Mouse (Mus musculus) embryonic facial prominence, embryonic 12.5 days (tissue): ENCODE measurements around the gene Nrcam. TPM values are rescaled to one million over a fixed set of nuclear protein-coding genes. Genes with fewer than 3 reads are reported as not detected.
"Not testable (repeated sequence)": the region's sequence is repeated elsewhere in the genome, so short reads cannot be mapped to it uniquely, and the experiment has no call there.

Experiments
- ATAC-seq: fragments of 200-750 bp; cut with Nextera tagmentation; 2 replicates; pipeline ENCODE4 v1.8.0; 2017; ENCODE audit not compliant: insufficient number of reproducible peaks, insufficient read depth, low FRiP score, low TSS enrichment
- H3K27ac ChIP-seq: fragments of 300-500 bp; sonication (generic); 2 replicates; pipeline ENCODE4 v1.5.1; 2016; ENCODE audit warnings: mild to moderate bottlenecking
- H3K27me3 ChIP-seq: fragments of 300-500 bp; sonication (generic); 2 replicates; pipeline ENCODE4 v1.6.1; 2016; ENCODE audit warnings: mild to moderate bottlenecking, moderate library complexity
- H3K36me3 ChIP-seq: fragments of 300-500 bp; sonication (generic); 2 replicates; pipeline ENCODE4 v1.6.1; 2016; ENCODE audit warnings: mild to moderate bottlenecking
- H3K4me1 ChIP-seq: fragments of 300-500 bp; sonication (generic); 2 replicates; pipeline ENCODE4 v1.6.1; 2016
- H3K4me2 ChIP-seq: fragments of 300-500 bp; sonication (generic); replicated peaks from 2 replicates; pipeline ENCODE4 v1.6.1; 2016; ENCODE audit warnings: mild to moderate bottlenecking, moderate library complexity
- H3K4me3 ChIP-seq: fragments of 300-500 bp; sonication (generic); 2 replicates; pipeline ENCODE4 v1.5.1; 2016; ENCODE audit warnings: mild to moderate bottlenecking
- H3K9ac ChIP-seq: fragments of 300-500 bp; sonication (generic); 2 replicates; pipeline ENCODE4 v1.6.1; 2016; ENCODE audit warnings: mild to moderate bottlenecking, moderate library complexity
- H3K9me3 ChIP-seq: fragments of 300-500 bp; sonication (generic); 2 replicates; pipeline ENCODE4 v1.6.1; 2016; ENCODE audit warnings: mild to moderate bottlenecking, moderate library complexity
- WGBS: fragments of 180-500 bp; shearing (Covaris S2); methylation state at CpG from one replicate; pipeline ENCODE4 v1.1.7; 2016; 5-methylcytosine and 5-hydroxymethylcytosine counted together
- polyA plus RNA-seq: library from polyadenylated mRNA; unstranded; fragments of >200 nt; fragmentation: Nextera tagmentation; extraction: Ambion mirVana; gene quantifications from 2 replicates; pipeline ENCODE4 v1.2.1, GENCODE M21; 2016

The Nrcam gene
- polyA plus RNA-seq: 9.5 and 13.3 TPM in 2 replicates

GRCm38 (mm10) chr12:44328381-44329315, at the start of gene Nrcam:
TSS of gene Nrcam (plus strand) at chr12:44328885.
- peak within 1 kb of the TSS; percentile 97 for H3K4me2 ChIP-seq
- peaks cover 7% of the 10 kb centered on the region for H3K4me1 ChIP-seq
- 3% methylated on average over 71 of the region's 74 CpGs for WGBS
- H3K36me3 ChIP-seq: no peaks in the 10 kb centered on the region
- peak within 1 kb of the TSS; percentile 56 for H3K4me3 ChIP-seq
- H3K9ac ChIP-seq: peak within 1 kb of the TSS; percentile 56
- peak; percentile 81 for ATAC-seq
- H3K27ac ChIP-seq: no peak within 1 kb of the TSS
- H3K27me3 ChIP-seq: peaks cover 29% of the 10 kb centered on the region
- no peaks in the 10 kb centered on the region for H3K9me3 ChIP-seq

GRCm38 (mm10) chr12:44280147-44280546, 48.5 kb upstream of the Nrcam start:
- 71% methylated on average over 2 of the region's 2 CpGs for WGBS
- not testable (repeated sequence) for H3K36me3 ChIP-seq

GRCm38 (mm10) chr12:44281534-44281933, 47.2 kb upstream of the Nrcam start:
- no peaks in the 10 kb centered on the region for H3K4me1 ChIP-seq
- H3K27me3 ChIP-seq: no peaks in the 10 kb centered on the region
- H3K9me3 ChIP-seq: no peaks in the 10 kb centered on the region
- ATAC-seq: no peak
- no peak overlapping the region for H3K9ac ChIP-seq
- H3K4me2 ChIP-seq: no peak overlapping the region
- no peak overlapping the region for H3K4me3 ChIP-seq
- H3K27ac ChIP-seq: no peak overlapping the region
- WGBS: 87% methylated on average over 3 of the region's 3 CpGs
- H3K36me3 ChIP-seq: 0 out of 2 replicates have a peak, but pooled peaks cover 6% of the 10 kb centered on the region

More at GRCm38 (mm10) chr12:44280147-44280546, 48.5 kb upstream of the Nrcam start:
- H3K4me2 ChIP-seq, H3K27ac ChIP-seq, H3K9me3 ChIP-seq, H3K27me3 ChIP-seq, ATAC-seq, H3K9ac ChIP-seq, H3K4me3 ChIP-seq, H3K4me1 ChIP-seq: not testable (repeated sequence)

- peaks cover 11% of the 10 kb centered on the region; the same call in 1 of the 2 replicates for H3K36me3 ChIP-seq
- no peak overlapping the region for H3K27ac ChIP-seq
- ATAC-seq: no peak
- H3K4me2 ChIP-seq: no peak overlapping the region
- no peaks in the 10 kb centered on the region for H3K27me3 ChIP-seq
- no peaks in the 10 kb centered on the region for H3K9me3 ChIP-seq
- no peak overlapping the region for H3K9ac ChIP-seq
- 24% methylated on average over 9 of the region's 9 CpGs for WGBS
- no peak overlapping the region for H3K4me3 ChIP-seq
- no peaks in the 10 kb centered on the region for H3K4me1 ChIP-seq
Observed at GRCm38 (mm10) chr12:44283378-44283777, 45.3 kb upstream of the Nrcam start.

- peaks cover 17% of the 10 kb centered on the region for H3K36me3 ChIP-seq
- H3K9ac ChIP-seq: no peak overlapping the region
- H3K4me1 ChIP-seq: no peaks in the 10 kb centered on the region
- H3K4me2 ChIP-seq: no peak overlapping the region
- H3K27ac ChIP-seq: no peak overlapping the region
- ATAC-seq: no peak
- H3K27me3 ChIP-seq: no peaks in the 10 kb centered on the region
- H3K4me3 ChIP-seq: no peak overlapping the region
- WGBS: 96% methylated on average over 8 of the region's 8 CpGs
- no peaks in the 10 kb centered on the region for H3K9me3 ChIP-seq
Observed at GRCm38 (mm10) chr12:44286992-44287391, 41.7 kb upstream of the Nrcam start.

- Histone ChIP-seq H3K27me3 (no peaks in the 10 kb centered on the region), H3K4me1 (no peaks in the 10 kb centered on the region), H3K36me3 (peaks cover 14% of the 10 kb centered on the region), H3K9ac (no peak overlapping the region), H3K27ac (no peak overlapping the region), H3K9me3 (no peaks in the 10 kb centered on the region), H3K4me3 (no peak overlapping the region), H3K4me2 (no peak overlapping the region)
- no peak for ATAC-seq
Observed at GRCm38 (mm10) chr12:44292281-44292680, 36.4 kb upstream of the Nrcam start.

GRCm38 (mm10) chr12:44300793-44301192, 27.9 kb upstream of the Nrcam start:
- Histone ChIP-seq H3K27ac (no peak overlapping the region), H3K9ac (no peak overlapping the region), H3K36me3 (0 out of 2 replicates have a peak, but pooled peaks cover 12% of the 10 kb centered on the region), H3K9me3 (no peaks in the 10 kb centered on the region), H3K27me3 (no peaks in the 10 kb centered on the region), H3K4me2 (no peak overlapping the region), H3K4me3 (no peak overlapping the region), H3K4me1 (no peaks in the 10 kb centered on the region)
- no peak for ATAC-seq

GRCm38 (mm10) chr12:44304012-44304411, 24.7 kb upstream of the Nrcam start:
- Histone ChIP-seq H3K4me2 (no peak overlapping the region), H3K4me3 (no peak overlapping the region), H3K27ac (no peak overlapping the region), H3K4me1 (no peaks in the 10 kb centered on the region), H3K36me3 (peaks cover 19% of the 10 kb centered on the region), H3K9me3 (no peaks in the 10 kb centered on the region), H3K9ac (no peak overlapping the region), H3K27me3 (no peaks in the 10 kb centered on the region)
- WGBS: 93% methylated on average over 1 of the region's 1 CpGs
- no peak for ATAC-seq

- Histone ChIP-seq H3K4me1 (no peaks in the 10 kb centered on the region), H3K27ac (no peak overlapping the region), H3K36me3 (peaks cover 19% of the 10 kb centered on the region), H3K4me2 (no peak overlapping the region), H3K27me3 (no peaks in the 10 kb centered on the region), H3K9me3 (no peaks in the 10 kb centered on the region), H3K9ac (no peak overlapping the region), H3K4me3 (no peak overlapping the region)
- ATAC-seq: no peak
- 83% methylated on average over 5 of the region's 5 CpGs for WGBS
Observed at GRCm38 (mm10) chr12:44304869-44305268, 23.8 kb upstream of the Nrcam start.

GRCm38 (mm10) chr12:44308221-44308620, 20.5 kb upstream of the Nrcam start:
- no peak overlapping the region for H3K4me2 ChIP-seq
- ATAC-seq: no peak
- 90% methylated on average over 3 of the region's 3 CpGs for WGBS
- no peak overlapping the region for H3K27ac ChIP-seq
- H3K27me3 ChIP-seq: no peaks in the 10 kb centered on the region
- H3K9ac ChIP-seq: no peak overlapping the region
- H3K4me1 ChIP-seq: no peaks in the 10 kb centered on the region
- no peaks in the 10 kb centered on the region for H3K9me3 ChIP-seq
- H3K4me3 ChIP-seq: no peak overlapping the region
- H3K36me3 ChIP-seq: peaks cover 16% of the 10 kb centered on the region

- no peaks in the 10 kb centered on the region for H3K4me1 ChIP-seq
- WGBS: 94% methylated on average over 2 of the region's 2 CpGs
- H3K27ac ChIP-seq: no peak overlapping the region
- no peak overlapping the region for H3K4me3 ChIP-seq
- H3K9me3 ChIP-seq: no peaks in the 10 kb centered on the region
- H3K36me3 ChIP-seq: peaks cover 2% of the 10 kb centered on the region; the same call in 1 of the 2 replicates
- H3K27me3 ChIP-seq: no peaks in the 10 kb centered on the region
- no peak overlapping the region for H3K9ac ChIP-seq
- no peak for ATAC-seq
- H3K4me2 ChIP-seq: no peak overlapping the region
Observed at GRCm38 (mm10) chr12:44315212-44315611, 13.5 kb upstream of the Nrcam start.

GRCm38 (mm10) chr12:44325091-44325490, 3.6 kb upstream of the Nrcam start:
- no peak overlapping the region for H3K4me2 ChIP-seq
- H3K36me3 ChIP-seq: no peaks in the 10 kb centered on the region
- peaks cover 4% of the 10 kb centered on the region for H3K4me1 ChIP-seq
- H3K9ac ChIP-seq: no peak overlapping the region
- no peak for ATAC-seq
- no peaks in the 10 kb centered on the region for H3K9me3 ChIP-seq
- H3K27ac ChIP-seq: no peak overlapping the region
- H3K27me3 ChIP-seq: peaks cover 15% of the 10 kb centered on the region
- no peak overlapping the region for H3K4me3 ChIP-seq
